Mouse (Mus musculus) lung, embryonic 16.5 days (tissue): ENCODE results near the gene Arhgap24. TPM values are rescaled to one million over a fixed set of nuclear protein-coding genes. Genes with fewer than 3 reads are reported as not detected.

Experiments
- ATAC-seq: fragments of 200-750 bp; cut with Nextera tagmentation; 2 replicates; pipeline ENCODE4 v1.8.0; 2017; ENCODE audit warnings: low read depth, mild to moderate bottlenecking, moderate library complexity
- H3K27ac ChIP-seq: fragments of 300-500 bp; sonication (generic); 2 replicates; pipeline ENCODE4 v1.5.1; 2014; ENCODE audit warnings: mild to moderate bottlenecking, control low read depth, low read length
- H3K27me3 ChIP-seq: fragments of 300-500 bp; sonication (generic); 2 replicates; pipeline ENCODE4 v1.6.1; 2014; ENCODE audit warnings: low read depth, low read length, mixed read lengths; ENCODE audit not compliant: control insufficient read depth, insufficient read depth
- H3K36me3 ChIP-seq: fragments of 300-500 bp; sonication (generic); 2 replicates; pipeline ENCODE4 v1.6.1; 2014; ENCODE audit warnings: low read length; ENCODE audit not compliant: control insufficient read depth, insufficient read depth
- H3K4me1 ChIP-seq: fragments of 300-500 bp; sonication (generic); replicated peaks from 2 replicates; pipeline ENCODE4 v1.6.1; 2014; ENCODE audit warnings: low read length, mixed read lengths; ENCODE audit not compliant: control insufficient read depth, insufficient read depth
- H3K4me2 ChIP-seq: fragments of 300-500 bp; sonication (generic); 2 replicates; pipeline ENCODE4 v1.6.1; 2014; ENCODE audit warnings: low read depth, low read length, control low read depth
- H3K4me3 ChIP-seq: fragments of 300-500 bp; sonication (generic); 2 replicates; pipeline ENCODE4 v1.5.1; 2014; ENCODE audit warnings: mild to moderate bottlenecking, low read length, control low read depth
- H3K9ac ChIP-seq: fragments of 300-500 bp; sonication (generic); 2 replicates; pipeline ENCODE4 v1.6.1; 2014; ENCODE audit warnings: low read length, control low read depth
- H3K9me3 ChIP-seq: fragments of 300-500 bp; sonication (generic); 2 replicates; pipeline ENCODE4 v1.6.1; 2016; ENCODE audit warnings: low read length; ENCODE audit not compliant: control insufficient read depth
- whole genome bisulfite sequencing: fragments of 180-500 bp; shearing (Covaris S2); extraction: QIAGEN DNeasy Blood & Tissue Kit; methylation state at CpG from one replicate; pipeline ENCODE4 v1.1.7; 2014; 5-methylcytosine and 5-hydroxymethylcytosine counted together
- polyA plus RNA-seq: library from polyadenylated mRNA; unstranded; fragments of >200 nt; fragmentation: Nextera tagmentation; extraction: Ambion mirVana; gene quantifications from 2 replicates; pipeline ENCODE4 v1.2.1, GENCODE M21; 2015

Arhgap24 gene
- polyA plus RNA-seq, 1 experiment from 2014 or later, result 40.1 TPM

- H3K4me3 ChIP-seq, result no peak overlapping the region
- H3K4me1 ChIP-seq, result no peaks in the 10 kb centered on the region
- H3K27me3 ChIP-seq, result no peaks in the 10 kb centered on the region
- no peak overlapping the region for H3K4me2 ChIP-seq
- no peak for ATAC-seq
- no peak overlapping the region for H3K9ac ChIP-seq
- no peak overlapping the region for H3K27ac ChIP-seq
- H3K9me3 ChIP-seq, result no peaks in the 10 kb centered on the region
- H3K36me3 ChIP-seq, result peaks cover 9% of the 10 kb centered on the region
- WGBS, result 93% methylated on average over 11 of the region's 11 CpGs
These were observed 411.0 kb downstream of the Arhgap24 start for GRCm38 (mm10) chr5:102892226-102892625.

- H3K4me1 ChIP-seq, result no peaks in the 10 kb centered on the region
- H3K27ac ChIP-seq, result no peak overlapping the region
- ATAC-seq, result no peak
- H3K4me3 ChIP-seq, result no peak overlapping the region
- H3K27me3 ChIP-seq, result no peaks in the 10 kb centered on the region
- no peak overlapping the region for H3K9ac ChIP-seq
- H3K4me2 ChIP-seq, result no peak overlapping the region
- peaks cover 3% of the 10 kb centered on the region; the same call in 1 of the 2 replicates for H3K36me3 ChIP-seq
- no peaks in the 10 kb centered on the region for H3K9me3 ChIP-seq
- 88% methylated on average over 4 of the region's 4 CpGs for WGBS
These were observed 417.1 kb downstream of the Arhgap24 start for GRCm38 (mm10) chr5:102898301-102898700.

DNA sequence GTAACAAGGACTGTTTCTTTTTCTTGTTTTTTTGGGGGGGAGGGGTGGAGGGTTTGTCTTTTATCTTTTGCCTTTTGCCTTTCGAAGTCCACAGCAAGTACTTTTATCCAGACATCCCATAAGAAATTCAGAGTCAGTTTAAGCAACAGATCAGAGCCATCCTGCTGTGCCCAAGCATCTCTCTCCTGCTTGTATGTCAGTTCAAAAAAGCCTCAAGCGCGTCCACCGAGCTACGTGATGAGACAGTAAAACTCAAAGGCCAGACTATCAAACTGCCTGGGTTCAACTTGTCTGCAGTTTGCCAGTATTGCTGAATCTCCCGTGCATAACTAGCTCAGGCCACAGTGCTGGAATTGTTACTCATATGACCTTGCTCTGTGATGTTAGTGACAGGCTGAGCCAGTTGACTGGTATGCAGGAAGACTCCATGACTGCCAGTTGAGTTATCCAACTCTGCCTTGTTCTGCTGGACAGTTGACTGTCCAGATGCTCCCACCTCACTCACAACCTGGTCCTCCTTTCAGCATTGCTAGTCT lies 418.6 kb downstream of the Arhgap24 start:
- Histone ChIP-seq H3K4me2 (no peak overlapping the region), H3K27me3 (no peaks in the 10 kb centered on the region), H3K9ac (no peak overlapping the region), H3K4me3 (no peak overlapping the region), H3K36me3 (peaks cover 3% of the 10 kb centered on the region; the same call in 1 of the 2 replicates), H3K27ac (no peak overlapping the region), H3K9me3 (no peaks in the 10 kb centered on the region), H3K4me1 (no peaks in the 10 kb centered on the region)
- ATAC-seq, result no peak
- 73% methylated on average over 6 of the region's 6 CpGs for WGBS

DNA sequence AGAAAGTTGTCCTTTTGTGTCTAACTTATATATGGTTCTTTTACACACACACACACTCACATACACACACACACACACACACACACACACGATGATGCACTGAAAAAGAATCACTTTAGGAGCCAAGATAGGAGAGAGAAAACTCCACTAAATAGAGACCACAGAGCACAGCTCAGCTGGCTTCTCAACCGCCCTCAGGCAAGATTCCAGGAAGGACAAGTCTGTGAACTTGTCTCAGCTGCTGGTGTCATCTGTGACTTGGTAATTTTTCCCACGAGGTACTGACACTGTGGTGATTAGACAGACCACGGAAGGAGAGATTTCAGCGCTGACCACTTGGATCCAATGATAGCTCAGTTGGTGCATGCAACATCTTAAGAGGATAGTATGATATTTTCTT lies 420.0 kb downstream of the Arhgap24 start:
- Histone ChIP-seq H3K9me3 (no peaks in the 10 kb centered on the region), H3K36me3 (peaks cover 3% of the 10 kb centered on the region; the same call in 1 of the 2 replicates), H3K4me2 (no peak overlapping the region), H3K27me3 (no peaks in the 10 kb centered on the region), H3K9ac (no peak overlapping the region), H3K4me3 (no peak overlapping the region), H3K27ac (no peak overlapping the region), H3K4me1 (no peaks in the 10 kb centered on the region)
- ATAC-seq, result no peak
- 79% methylated on average over 5 of the region's 5 CpGs for WGBS

- Histone ChIP-seq H3K4me2 (no peak overlapping the region), H3K4me3 (no peak overlapping the region), H3K9ac (no peak overlapping the region), H3K9me3 (no peaks in the 10 kb centered on the region), H3K36me3 (no peaks in the 10 kb centered on the region; the same call in 1 of the 2 replicates), H3K27ac (no peak overlapping the region), H3K4me1 (no peaks in the 10 kb centered on the region), H3K27me3 (no peaks in the 10 kb centered on the region)
- 86% methylated on average over 9 of the region's 9 CpGs for WGBS
- no peak for ATAC-seq
These were observed 422.3 kb downstream of the Arhgap24 start for GRCm38 (mm10) chr5:102903487-102903886.

DNA sequence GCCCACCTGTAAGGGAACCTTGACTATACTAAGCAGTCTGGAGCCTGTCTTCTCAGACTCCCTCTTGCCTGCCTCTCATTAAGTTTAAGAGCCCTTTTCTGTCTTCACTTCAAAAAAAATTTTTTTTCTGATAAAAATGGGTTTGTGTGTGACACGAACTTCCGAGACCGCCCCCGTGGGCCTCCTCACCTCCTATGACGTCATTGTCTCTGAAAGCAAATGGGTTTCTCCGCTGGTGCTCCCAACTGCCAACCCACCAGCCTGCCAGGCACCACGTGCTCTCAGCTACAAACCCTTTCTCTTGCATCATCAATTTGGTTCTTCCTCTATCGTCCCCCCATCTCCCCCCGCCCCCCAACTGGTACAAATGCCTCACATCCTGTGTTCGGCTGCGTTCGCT lies 422.9 kb downstream of the Arhgap24 start:
- no peaks in the 10 kb centered on the region for H3K27me3 ChIP-seq
- no peak for ATAC-seq
- 72% methylated on average over 12 of the region's 12 CpGs for WGBS
- H3K4me3 ChIP-seq, result no peak overlapping the region
- H3K4me2 ChIP-seq, result no peak overlapping the region
- H3K4me1 ChIP-seq, result no peaks in the 10 kb centered on the region
- no peak overlapping the region for H3K9ac ChIP-seq
- H3K9me3 ChIP-seq, result no peaks in the 10 kb centered on the region
- H3K36me3 ChIP-seq, result no peaks in the 10 kb centered on the region; the same call in 1 of the 2 replicates
- H3K27ac ChIP-seq, result no peak overlapping the region

DNA sequence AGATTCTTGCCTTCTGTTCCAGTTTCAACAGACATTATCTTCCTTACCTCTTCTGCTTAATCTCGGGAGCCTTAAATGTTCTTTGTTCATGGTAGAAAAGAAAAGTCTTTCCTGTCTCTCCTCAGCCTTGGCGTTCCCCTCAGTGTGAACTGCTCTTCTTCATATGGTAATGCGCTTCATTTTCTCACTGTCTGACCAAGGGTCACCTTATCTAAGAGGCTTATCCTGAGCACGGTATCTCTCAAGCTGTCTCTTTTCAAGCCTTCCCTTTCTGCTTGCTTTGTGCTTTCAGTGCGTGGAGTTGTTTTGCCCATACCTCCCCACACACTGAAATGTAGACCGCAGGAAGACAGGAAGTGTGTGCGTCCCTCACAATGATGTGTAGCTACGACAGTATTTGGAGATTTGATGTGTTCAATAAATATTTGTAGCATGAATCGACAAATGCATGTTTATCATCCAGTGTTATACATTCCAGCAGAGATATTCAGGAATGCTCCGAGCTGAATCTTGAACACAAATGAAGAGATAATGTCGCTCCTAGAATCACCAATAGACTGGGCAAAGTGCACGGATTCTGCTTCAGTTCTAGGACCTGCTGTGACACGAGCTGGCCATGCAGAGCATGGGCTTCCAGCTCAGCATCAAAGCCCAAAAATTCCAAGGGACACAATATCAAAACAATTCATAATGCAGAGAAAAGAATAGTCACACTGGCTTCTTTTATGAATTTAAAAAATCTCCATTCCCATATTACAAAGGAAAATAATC lies 424.4 kb downstream of the Arhgap24 start:
- H3K4me2 ChIP-seq, result no peak overlapping the region
- no peaks in the 10 kb centered on the region for H3K27me3 ChIP-seq
- no peaks in the 10 kb centered on the region; the same call in 1 of the 2 replicates for H3K36me3 ChIP-seq
- H3K9me3 ChIP-seq, result no peaks in the 10 kb centered on the region
- H3K4me3 ChIP-seq, result no peak overlapping the region
- 40% methylated on average over 13 of the region's 13 CpGs for WGBS
- H3K4me1 ChIP-seq, result no peaks in the 10 kb centered on the region
- no peak overlapping the region for H3K27ac ChIP-seq
- ATAC-seq, result no peak
- H3K9ac ChIP-seq, result no peak overlapping the region

DNA sequence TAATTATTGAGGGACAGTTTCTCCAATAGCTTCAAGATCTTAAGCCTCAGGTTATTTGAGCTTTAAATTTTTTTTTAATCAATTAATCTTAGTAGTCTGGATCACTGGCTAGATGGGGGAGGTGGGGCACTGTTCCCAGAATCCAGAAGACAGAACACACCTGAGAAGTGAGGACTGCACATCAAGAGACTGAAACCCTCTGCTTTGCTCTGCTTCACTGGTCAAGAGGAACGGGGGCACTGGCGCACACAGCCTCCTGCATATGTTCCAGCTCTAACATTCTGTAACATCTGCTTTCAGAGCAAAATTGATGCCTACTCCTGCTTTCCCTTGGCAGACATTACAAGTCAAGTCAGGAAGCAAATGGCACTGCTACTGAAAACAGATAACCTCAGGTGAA lies 439.0 kb downstream of the Arhgap24 start:
- Histone ChIP-seq H3K9me3 (no peaks in the 10 kb centered on the region), H3K4me3 (no peak overlapping the region)
- WGBS, result 87% methylated on average over 2 of the region's 2 CpGs

DNA sequence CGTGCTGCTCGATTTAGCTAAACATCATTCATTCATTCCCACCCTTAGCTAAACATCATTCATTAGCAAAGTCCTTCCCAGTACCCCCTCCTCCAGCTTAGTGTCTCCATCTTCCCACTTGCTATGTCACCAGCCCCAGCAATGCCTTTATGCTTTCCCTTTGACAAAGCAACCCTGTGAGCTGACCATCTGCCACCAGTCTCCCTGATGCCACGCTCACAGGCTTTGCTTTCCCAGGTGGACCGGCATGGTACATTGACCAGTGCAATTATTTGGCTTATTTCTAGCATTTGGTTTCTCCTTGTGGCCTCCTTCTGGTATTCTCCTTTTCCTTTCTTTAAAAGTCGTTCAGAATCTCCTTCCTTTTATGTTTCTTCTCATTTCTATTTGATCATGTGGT lies 445.6 kb downstream of the Arhgap24 start:
- no peak for ATAC-seq
- WGBS, result 76% methylated on average over 5 of the region's 5 CpGs

More for the DNA sequence above, 439.0 kb downstream of the Arhgap24 start:
- no peak for ATAC-seq
- H3K36me3 ChIP-seq, result no peaks in the 10 kb centered on the region
- H3K4me1 ChIP-seq, result no peaks in the 10 kb centered on the region
- no peak overlapping the region for H3K4me2 ChIP-seq
- no peaks in the 10 kb centered on the region for H3K27me3 ChIP-seq
- H3K9ac ChIP-seq, result no peak overlapping the region
- H3K27ac ChIP-seq, result no peak overlapping the region

More for the DNA sequence above, 445.6 kb downstream of the Arhgap24 start:
- Histone ChIP-seq H3K27me3 (no peaks in the 10 kb centered on the region), H3K4me1 (no peaks in the 10 kb centered on the region), H3K36me3 (no peaks in the 10 kb centered on the region), H3K9me3 (no peaks in the 10 kb centered on the region), H3K4me2 (no peak overlapping the region), H3K27ac (no peak overlapping the region), H3K4me3 (no peak overlapping the region), H3K9ac (no peak overlapping the region)
